Mouse (Mus musculus): Measurements from ENCODE around the gene Pnpla2.

GRCm38 (mm10) chr7:141413809-141414584 lies 41.0 kb upstream of the Pnpla2 start, which contains the start of gene Gatd1:
- TF ChIP-seq CTCF (IDR thresholded peaks at IDR 0.05; ENCODE audit: low read depth) (peak; percentile 28; the same call in 1 of the 2 replicates), EP300 (IDR thresholded peaks at IDR 0.05; ENCODE audit: low read depth) (no peak)

All from heart, postnatal 0 days (tissue).